Mouse (Mus musculus): ENCODE results near the gene Qrsl1. TPM values are rescaled to one million over a fixed set of nuclear protein-coding genes. Genes with fewer than 3 reads are reported as not detected.

Gene Qrsl1
- polyA plus RNA-seq, 1 experiment from 2014 or later: 19.2 TPM

DNA sequence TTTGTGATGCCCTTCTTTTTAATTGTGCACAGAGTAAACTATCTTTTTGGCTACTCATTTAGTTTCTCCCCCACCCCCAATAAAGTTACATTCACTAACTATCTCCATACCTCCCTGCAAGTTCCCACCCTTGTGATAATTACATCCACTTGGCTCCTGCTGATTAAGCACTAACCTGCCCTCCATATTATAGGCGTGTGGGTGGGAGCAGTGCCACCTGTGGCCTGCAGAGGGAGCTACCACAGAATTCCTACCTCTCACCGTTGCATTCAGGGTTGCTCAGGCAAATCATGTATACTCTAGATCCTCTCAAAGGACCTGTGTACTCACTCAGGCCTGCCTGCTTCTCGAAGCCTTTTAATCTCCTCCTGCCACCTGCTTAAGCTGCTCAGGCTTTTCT is 56.1 kb downstream of the Qrsl1 start:
- Histone ChIP-seq H3K4me3 (ENCODE audit: low read length) (no peak overlapping the region), H3K27ac (ENCODE audit: low read length) (no peak overlapping the region), H3K36me3 (ENCODE audit: control insufficient read depth, insufficient read depth, low read length) (no peaks in the 10 kb centered on the region), H3K9me3 (ENCODE audit: control insufficient read depth, low read length) (peaks cover 6% of the 10 kb centered on the region; the same call in 1 of the 2 replicates), H3K27me3 (replicated peaks; ENCODE audit: control insufficient read depth, insufficient read depth, low read length) (no peaks in the 10 kb centered on the region), H3K4me1 (ENCODE audit: control insufficient read depth, insufficient read depth, low read length) (no peaks in the 10 kb centered on the region), H3K4me2 (ENCODE audit: low read depth, low read length) (no peak overlapping the region), H3K9ac (ENCODE audit: low read depth, low read length) (no peak overlapping the region)
- WGBS: 76% methylated on average over 3 of the region's 3 CpGs
- no peak for ATAC-seq

DNA sequence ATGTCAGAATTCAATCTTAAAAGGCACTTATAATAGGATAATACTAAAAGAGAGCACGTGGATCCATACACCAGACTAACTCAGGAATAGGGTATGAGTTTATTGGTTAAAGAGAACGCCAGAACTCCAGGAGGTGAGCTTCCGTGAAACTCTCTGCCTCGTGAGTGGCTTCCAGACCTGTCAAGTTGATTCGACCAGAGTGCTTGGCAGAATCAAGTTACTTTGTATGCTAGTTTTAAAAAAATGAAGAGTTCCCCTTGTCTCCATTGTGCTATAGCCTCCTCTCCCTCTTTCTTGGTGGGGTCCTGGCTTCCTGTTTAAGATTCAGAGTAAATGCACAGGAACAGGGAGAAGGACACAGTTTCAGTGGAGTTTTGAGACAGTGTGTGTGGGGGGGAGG is 60.1 kb downstream of the Qrsl1 start:
- Histone ChIP-seq H3K9ac (ENCODE audit: low read depth, low read length) (no peak overlapping the region), H3K4me3 (ENCODE audit: low read length) (no peak overlapping the region), H3K36me3 (ENCODE audit: control insufficient read depth, insufficient read depth, low read length) (no peaks in the 10 kb centered on the region), H3K4me1 (ENCODE audit: control insufficient read depth, insufficient read depth, low read length) (no peaks in the 10 kb centered on the region), H3K4me2 (ENCODE audit: low read depth, low read length) (no peak overlapping the region), H3K27me3 (replicated peaks; ENCODE audit: control insufficient read depth, insufficient read depth, low read length) (no peaks in the 10 kb centered on the region), H3K27ac (ENCODE audit: low read length) (no peak overlapping the region), H3K9me3 (ENCODE audit: control insufficient read depth, low read length) (peaks cover 6% of the 10 kb centered on the region; the same call in 1 of the 2 replicates)
- no peak for ATAC-seq
- 81% methylated on average over 5 of the region's 5 CpGs for WGBS

DNA sequence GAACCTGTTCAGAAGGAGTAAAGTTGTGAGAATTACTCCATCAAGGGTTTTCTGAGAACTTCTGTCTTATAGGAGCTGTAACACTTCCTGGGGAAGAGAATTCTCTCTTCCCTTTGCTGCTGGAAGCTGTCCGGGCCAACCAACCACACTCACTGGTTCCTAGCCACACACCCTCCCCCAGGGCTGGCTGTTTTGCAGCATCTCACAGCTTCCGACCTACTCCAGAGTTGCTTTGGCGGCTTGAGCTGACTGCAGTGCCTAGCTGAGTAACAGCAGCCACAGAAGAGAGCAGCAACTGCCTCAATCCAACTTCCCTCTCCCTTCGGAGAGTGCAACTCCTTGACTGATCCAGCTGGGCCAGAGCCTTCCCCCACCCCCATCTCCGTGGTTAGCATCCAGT is 68.7 kb downstream of the Qrsl1 start:
- Histone ChIP-seq H3K27ac (ENCODE audit: low read length) (no peak overlapping the region; the same call in 1 of the 2 replicates), H3K9me3 (ENCODE audit: control insufficient read depth, low read length) (no peaks in the 10 kb centered on the region), H3K9ac (ENCODE audit: low read depth, low read length) (no peak overlapping the region), H3K4me2 (ENCODE audit: low read depth, low read length) (no peak overlapping the region), H3K27me3 (replicated peaks; ENCODE audit: control insufficient read depth, insufficient read depth, low read length) (no peaks in the 10 kb centered on the region), H3K4me1 (ENCODE audit: control insufficient read depth, insufficient read depth, low read length) (no peaks in the 10 kb centered on the region), H3K4me3 (ENCODE audit: low read length) (no peak overlapping the region), H3K36me3 (ENCODE audit: control insufficient read depth, insufficient read depth, low read length) (no peaks in the 10 kb centered on the region)
- ATAC-seq: no peak
- WGBS: 37% methylated on average over 5 of the region's 5 CpGs

DNA sequence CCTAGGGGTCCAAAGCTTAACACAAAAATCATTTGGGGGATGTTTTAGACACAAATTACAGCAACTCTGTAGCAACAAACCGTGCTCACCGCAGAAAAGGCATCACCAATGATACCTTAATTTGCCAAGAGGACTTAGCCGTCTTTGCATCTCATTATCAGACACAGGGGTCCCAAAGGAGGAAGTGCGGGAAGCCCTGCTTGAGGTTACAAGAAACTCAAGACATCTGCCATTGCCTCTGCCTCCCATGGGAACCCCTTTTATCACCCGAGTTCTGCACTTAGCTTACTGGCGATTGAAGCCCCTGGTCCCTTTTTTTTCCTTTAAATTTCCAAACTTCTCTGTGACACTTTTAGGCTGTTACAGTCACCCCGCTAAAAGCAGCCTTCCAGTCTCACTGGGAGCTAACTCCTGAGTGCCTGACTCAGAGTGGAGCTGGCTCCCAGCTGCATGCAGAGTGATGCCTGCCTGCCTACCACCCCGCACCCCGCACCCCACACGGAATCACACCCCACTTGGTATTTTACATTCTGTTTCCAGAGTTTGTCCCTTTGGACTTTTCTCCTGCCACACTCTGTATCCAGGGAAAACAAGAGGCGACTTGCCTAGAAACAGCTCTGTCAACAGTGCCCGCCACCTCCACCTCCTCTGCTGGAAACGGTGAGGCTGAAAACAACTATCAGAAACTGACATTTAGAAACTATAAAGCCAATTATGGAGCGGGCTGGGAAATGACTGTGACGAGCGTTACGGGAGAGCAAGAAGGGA is 71.1 kb downstream of the Qrsl1 start:
- H3K27ac ChIP-seq (ENCODE audit: low read length): no peak overlapping the region
- no peaks in the 10 kb centered on the region for H3K4me1 ChIP-seq (ENCODE audit: control insufficient read depth, insufficient read depth, low read length)
- no peaks in the 10 kb centered on the region for H3K9me3 ChIP-seq (ENCODE audit: control insufficient read depth, low read length)
- H3K27me3 ChIP-seq (replicated peaks; ENCODE audit: control insufficient read depth, insufficient read depth, low read length): no peaks in the 10 kb centered on the region
- WGBS: 40% methylated on average over 17 of the region's 17 CpGs
- no peak overlapping the region for H3K4me3 ChIP-seq (ENCODE audit: low read length)
- no peak for ATAC-seq
- H3K9ac ChIP-seq (ENCODE audit: low read depth, low read length): no peak overlapping the region
- H3K4me2 ChIP-seq (ENCODE audit: low read depth, low read length): peak overlapping the region; percentile 2
- H3K36me3 ChIP-seq (ENCODE audit: control insufficient read depth, insufficient read depth, low read length): no peaks in the 10 kb centered on the region

DNA sequence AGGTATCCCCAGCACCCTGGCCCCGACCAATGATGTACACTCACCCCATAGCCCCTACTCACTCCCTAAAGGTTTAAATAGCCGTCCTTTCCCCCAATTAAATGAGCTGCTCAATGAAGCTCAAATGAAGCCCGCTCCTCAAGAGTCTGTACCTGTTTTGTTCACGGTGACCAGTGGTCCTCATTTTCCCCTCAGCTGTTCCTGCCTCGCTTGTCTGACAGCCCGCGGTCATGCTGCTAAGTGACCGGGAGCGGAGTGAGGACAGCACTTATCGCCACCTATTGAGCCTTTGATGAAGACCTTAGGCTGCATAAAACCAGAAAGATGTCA is 72.9 kb downstream of the Qrsl1 start:
- Histone ChIP-seq H3K27ac (ENCODE audit: low read length) (no peak overlapping the region), H3K36me3 (ENCODE audit: control insufficient read depth, insufficient read depth, low read length) (no peaks in the 10 kb centered on the region), H3K4me2 (ENCODE audit: low read depth, low read length) (no peak overlapping the region), H3K4me3 (ENCODE audit: low read length) (no peak overlapping the region), H3K4me1 (ENCODE audit: control insufficient read depth, insufficient read depth, low read length) (no peaks in the 10 kb centered on the region), H3K9me3 (ENCODE audit: control insufficient read depth, low read length) (no peaks in the 10 kb centered on the region), H3K27me3 (replicated peaks; ENCODE audit: control insufficient read depth, insufficient read depth, low read length) (no peaks in the 10 kb centered on the region), H3K9ac (ENCODE audit: low read depth, low read length) (no peak overlapping the region)
- no peak for ATAC-seq
- 95% methylated on average over 10 of the region's 10 CpGs for whole genome bisulfite sequencing

DNA sequence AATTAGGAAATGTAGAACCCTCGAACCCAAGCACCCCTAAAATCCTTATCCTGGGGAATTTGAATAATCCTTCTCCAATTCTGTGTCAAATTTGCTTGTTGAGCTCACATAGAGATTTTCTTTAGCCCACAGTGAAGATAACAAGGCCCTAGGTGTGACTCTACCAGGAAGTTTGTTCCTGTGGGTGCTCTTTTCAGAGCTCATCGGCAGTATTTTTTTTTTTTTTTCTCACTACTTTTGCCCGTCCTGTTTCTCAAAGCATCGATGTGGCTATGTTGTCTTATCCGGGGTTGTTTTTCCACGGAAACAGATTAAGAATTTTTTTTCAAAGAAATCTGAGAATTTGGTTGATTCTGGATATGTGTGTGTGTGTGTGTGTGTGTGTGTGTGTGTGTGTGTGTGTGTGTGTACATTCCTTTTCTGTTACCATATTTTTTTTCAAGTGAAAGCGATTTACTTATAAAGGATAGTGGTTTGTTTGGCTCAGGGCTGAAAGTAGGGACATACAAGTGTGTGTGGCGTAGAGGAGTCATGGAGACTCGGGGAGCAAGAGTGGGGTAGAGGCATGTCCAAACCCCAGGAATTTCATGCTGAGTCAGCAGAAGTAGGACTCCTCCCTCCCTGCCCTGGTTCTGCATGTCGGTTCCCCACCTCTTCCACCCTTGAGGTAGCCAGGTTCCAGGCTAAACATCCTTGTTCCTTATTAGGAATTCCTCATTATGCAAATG is 73.4 kb downstream of the Qrsl1 start:
- Histone ChIP-seq H3K27me3 (replicated peaks; ENCODE audit: control insufficient read depth, insufficient read depth, low read length) (no peaks in the 10 kb centered on the region), H3K4me1 (ENCODE audit: control insufficient read depth, insufficient read depth, low read length) (no peaks in the 10 kb centered on the region), H3K4me3 (ENCODE audit: low read length) (no peak overlapping the region), H3K9me3 (ENCODE audit: control insufficient read depth, low read length) (no peaks in the 10 kb centered on the region), H3K4me2 (ENCODE audit: low read depth, low read length) (no peak overlapping the region), H3K36me3 (ENCODE audit: control insufficient read depth, insufficient read depth, low read length) (no peaks in the 10 kb centered on the region), H3K27ac (ENCODE audit: low read length) (no peak overlapping the region), H3K9ac (ENCODE audit: low read depth, low read length) (no peak overlapping the region)
- WGBS: 94% methylated on average over 10 of the region's 10 CpGs
- ATAC-seq: no peak

DNA sequence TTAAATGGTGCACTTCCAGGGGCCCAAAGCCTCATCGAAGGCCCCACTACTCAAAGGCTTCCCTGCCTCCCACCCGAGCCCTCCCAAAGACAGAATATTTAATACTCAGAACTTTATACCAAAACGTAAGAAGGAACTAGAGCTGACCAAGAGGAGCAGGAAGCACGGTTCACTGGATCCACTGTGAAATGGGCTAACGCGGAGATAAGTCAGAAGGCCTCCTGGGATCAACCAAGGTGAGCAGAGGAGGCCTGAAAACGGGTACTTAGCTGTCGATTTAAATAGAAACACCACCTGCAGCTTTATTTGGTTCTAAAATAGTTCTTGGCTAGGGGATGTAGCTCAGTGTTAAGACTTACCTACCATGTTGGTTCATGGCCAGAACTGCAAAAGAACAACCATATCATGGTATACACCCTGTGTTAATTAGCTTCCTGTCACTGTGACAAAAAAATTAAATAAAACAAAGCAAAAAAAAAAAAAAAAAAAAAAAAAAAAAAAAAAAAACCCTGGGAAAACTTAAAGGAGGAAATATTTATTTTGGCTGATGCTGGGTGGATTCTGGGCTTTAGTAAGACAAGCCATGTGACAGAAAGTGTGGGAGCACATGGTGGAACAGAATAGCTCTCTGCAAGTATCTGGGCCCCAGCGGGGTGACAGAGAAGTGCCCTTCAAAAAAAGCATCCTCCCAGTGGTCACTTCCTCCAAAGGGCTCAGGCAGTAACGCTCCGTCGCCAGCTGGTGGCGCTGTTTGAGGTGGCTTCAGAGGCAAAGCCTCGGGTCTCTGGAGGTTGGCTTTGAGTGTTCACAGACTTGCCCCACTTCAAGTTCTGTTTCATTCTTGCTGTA is 74.5 kb downstream of the Qrsl1 start:
- H3K9me3 ChIP-seq (ENCODE audit: control insufficient read depth, low read length): no peaks in the 10 kb centered on the region
- H3K27me3 ChIP-seq (replicated peaks; ENCODE audit: control insufficient read depth, insufficient read depth, low read length): no peaks in the 10 kb centered on the region
- H3K9ac ChIP-seq (ENCODE audit: low read depth, low read length): no peak overlapping the region
- no peak overlapping the region for H3K4me3 ChIP-seq (ENCODE audit: low read length)
- no peak for ATAC-seq
- no peaks in the 10 kb centered on the region for H3K4me1 ChIP-seq (ENCODE audit: control insufficient read depth, insufficient read depth, low read length)
- no peak overlapping the region for H3K4me2 ChIP-seq (ENCODE audit: low read depth, low read length)
- no peak overlapping the region for H3K27ac ChIP-seq (ENCODE audit: low read length)
- no peaks in the 10 kb centered on the region for H3K36me3 ChIP-seq (ENCODE audit: control insufficient read depth, insufficient read depth, low read length)
- 82% methylated on average over 14 of the region's 14 CpGs for WGBS

DNA sequence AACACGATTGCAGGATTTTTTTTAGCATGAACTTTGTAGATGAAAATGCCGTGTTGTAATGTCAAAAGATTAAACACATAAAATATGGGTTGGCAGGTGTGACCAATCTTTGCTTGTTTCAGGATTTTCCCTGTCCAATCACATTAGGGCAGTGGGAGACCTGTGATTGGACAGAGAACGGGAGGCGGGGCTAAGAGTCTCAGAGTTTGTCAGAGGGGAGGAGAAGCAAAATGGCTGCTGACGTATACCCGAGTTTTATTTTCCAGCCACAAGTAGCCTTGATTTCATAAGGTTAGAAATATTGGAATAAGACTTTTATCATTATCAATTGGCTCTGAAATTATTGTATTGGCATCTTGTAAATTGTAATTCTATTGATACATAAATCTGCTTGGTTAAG is 75.8 kb downstream of the Qrsl1 start:
- no peak overlapping the region for H3K4me3 ChIP-seq (ENCODE audit: low read length)
- no peaks in the 10 kb centered on the region for H3K36me3 ChIP-seq (ENCODE audit: control insufficient read depth, insufficient read depth, low read length)
- H3K9me3 ChIP-seq (ENCODE audit: control insufficient read depth, low read length): no peaks in the 10 kb centered on the region
- H3K4me1 ChIP-seq (ENCODE audit: control insufficient read depth, insufficient read depth, low read length): no peaks in the 10 kb centered on the region
- H3K9ac ChIP-seq (ENCODE audit: low read depth, low read length): no peak overlapping the region
- ATAC-seq: no peak
- WGBS: 92% methylated on average over 6 of the region's 6 CpGs
- H3K27ac ChIP-seq (ENCODE audit: low read length): no peak overlapping the region
- H3K4me2 ChIP-seq (ENCODE audit: low read depth, low read length): no peak overlapping the region
- no peaks in the 10 kb centered on the region for H3K27me3 ChIP-seq (replicated peaks; ENCODE audit: control insufficient read depth, insufficient read depth, low read length)

DNA sequence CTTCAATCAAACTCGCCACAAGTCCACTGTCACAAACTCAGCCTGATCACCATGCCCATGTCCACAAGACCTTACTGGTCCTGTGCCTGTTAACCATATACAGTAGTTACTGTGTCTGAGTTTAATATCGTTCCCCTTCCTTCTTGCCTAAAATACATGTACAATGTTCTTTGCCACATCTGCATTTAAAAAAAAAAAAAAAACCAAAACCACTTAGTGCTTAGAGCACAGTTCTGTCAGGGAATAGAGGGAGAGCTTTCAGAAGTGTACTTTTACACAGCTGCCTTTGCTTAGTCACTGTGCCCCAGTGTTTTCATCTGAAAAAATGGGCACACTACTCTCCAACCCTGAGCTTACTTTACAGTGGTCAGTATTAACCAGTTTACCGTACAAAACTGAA is 76.8 kb downstream of the Qrsl1 start:
- no peak overlapping the region for H3K4me3 ChIP-seq (ENCODE audit: low read length)
- H3K9ac ChIP-seq (ENCODE audit: low read depth, low read length): no peak overlapping the region
- no peak overlapping the region for H3K27ac ChIP-seq (ENCODE audit: low read length)
- H3K4me1 ChIP-seq (ENCODE audit: control insufficient read depth, insufficient read depth, low read length): no peaks in the 10 kb centered on the region
- no peak for ATAC-seq
- H3K27me3 ChIP-seq (replicated peaks; ENCODE audit: control insufficient read depth, insufficient read depth, low read length): no peaks in the 10 kb centered on the region
- no peaks in the 10 kb centered on the region for H3K36me3 ChIP-seq (ENCODE audit: control insufficient read depth, insufficient read depth, low read length)
- H3K9me3 ChIP-seq (ENCODE audit: control insufficient read depth, low read length): no peaks in the 10 kb centered on the region
- WGBS: 89% methylated on average over 3 of the region's 3 CpGs
- H3K4me2 ChIP-seq (ENCODE audit: low read depth, low read length): no peak overlapping the region

Measured in intestine, embryonic 16.5 days (tissue).